Mouse (Mus musculus): ENCODE results near the gene Nit2. TPM values are rescaled to one million over a fixed set of nuclear protein-coding genes. Genes with fewer than 3 reads are reported as not detected.

Nit2 gene
- total and polyA plus RNA-seq, 3 experiments, result 59.4 to 93.3 (median 71.8) TPM

- no peak overlapping the region for H3K9ac ChIP-seq (ENCODE audit: insufficient read depth, low read depth)
- no peak for DNase-seq (ENCODE audit: extremely low read depth)
- H3K79me2 ChIP-seq (replicated peaks; ENCODE audit: control insufficient read depth, extremely low read depth, insufficient read depth, poor library complexity, severe bottlenecking), result no peaks in the 10 kb centered on the region
- TF ChIP-seq MEF2A (IDR thresholded peaks at IDR 0.05; ENCODE audit: borderline replicate concordance, low read depth, low read length), result no peak
- no peak for TF ChIP-seq JUND (conservative IDR thresholded peaks at IDR 0.05; ENCODE audit: low read depth, low read length)
- no peak for TF ChIP-seq MYC (IDR thresholded peaks at IDR 0.05; ENCODE audit: low read depth, low read length)
- no peak for TF ChIP-seq USF1 (IDR thresholded peaks at IDR 0.05; ENCODE audit: low read depth, low read length)
- no peak for TF ChIP-seq NELFE (IDR thresholded peaks at IDR 0.05; ENCODE audit: low read depth, low read length)
- no peak for TF ChIP-seq SMC3 (IDR thresholded peaks at IDR 0.05; ENCODE audit: low read depth, low read length)
- TF ChIP-seq RCOR1 (conservative IDR thresholded peaks at IDR 0.05; ENCODE audit: low read depth, low read length), result no peak
- TF ChIP-seq ETS1 (conservative IDR thresholded peaks at IDR 0.05; ENCODE audit: low read depth, low read length), result no peak
- no peak overlapping the region for H3K27ac ChIP-seq (ENCODE audit: insufficient read depth, low read depth)
- H3K36me3 ChIP-seq (replicated peaks in 1 of 2; ENCODE audit: control insufficient read depth in 1 of 2, insufficient read depth in 1 of 2, low read length in 1 of 2), result peaks cover 23 to 54% of the 10 kb centered on the region in 2 experiments
- H3K4me1 ChIP-seq (ENCODE audit: control insufficient read depth in 1 of 2, insufficient read depth in 2 of 2), result peaks cover 8 to 21% of the 10 kb centered on the region in 2 experiments
- H3K4me2 ChIP-seq (ENCODE audit: insufficient read depth, low read depth, poor library complexity, severe bottlenecking), result no peak overlapping the region
- H3K27me3 ChIP-seq (replicated peaks), result no peaks in the 10 kb centered on the region
- no peak overlapping the region for H3K4me3 ChIP-seq (replicated peaks in 1 of 3; ENCODE audit: low read depth in 2 of 3, low read length in 2 of 3, poor library complexity in 1 of 3)
- H3K9me3 ChIP-seq (replicated peaks; ENCODE audit: low read length), result peaks cover under 1% of the 10 kb centered on the region
- in situ Hi-C loops (cut with MboI; ENCODE audit: low pct_ligation_motif_present, low pct_unique_long_range_greater_than_20kb, low sequenced_read_pairs) (no loop called here), dilution Hi-C loops (cut with MboI; ENCODE audit: extremely low pct_ligation_motif_present, extremely low pct_unique_long_range_greater_than_20kb, low sequenced_read_pairs) (no loop called here)
Observed at GRCm38 (mm10) chr16:57171161-57171560, 4.0 kb upstream of the Nit2 start.

- no peaks in the 10 kb centered on the region for H3K27me3 ChIP-seq (replicated peaks)
- in situ Hi-C loops (cut with MboI; ENCODE audit: low pct_ligation_motif_present, low pct_unique_long_range_greater_than_20kb, low sequenced_read_pairs), result loop anchor here (5.0 kb wide), 1 partner anchor 46 kb away; the partner anchor contains the start of gene Tomm70a
- H3K9ac ChIP-seq (ENCODE audit: insufficient read depth, low read depth), result no peak overlapping the region
- DNase-seq (ENCODE audit: extremely low read depth), result no peak
- H3K4me2 ChIP-seq (ENCODE audit: insufficient read depth, low read depth, poor library complexity, severe bottlenecking), result no peak overlapping the region
- peaks cover 10% of the 10 kb centered on the region for H3K79me2 ChIP-seq (replicated peaks; ENCODE audit: control insufficient read depth, extremely low read depth, insufficient read depth, poor library complexity, severe bottlenecking)
- no peak overlapping the region for H3K27ac ChIP-seq (ENCODE audit: insufficient read depth, low read depth)
- TF ChIP-seq USF1 (IDR thresholded peaks at IDR 0.05; ENCODE audit: low read depth, low read length) (no peak), EP300 (IDR thresholded peaks at IDR 0.05; ENCODE audit: low read length) (no peak), RAD21 (IDR thresholded peaks at IDR 0.05; ENCODE audit: low read depth, low read length) (no peak), JUN (IDR thresholded peaks at IDR 0.05; ENCODE audit: insufficient read depth, low read depth, low read length) (no peak), MAZ (IDR thresholded peaks at IDR 0.05; ENCODE audit: low read depth, low read length) (no peak), IRF4 (IDR thresholded peaks at IDR 0.05; ENCODE audit: low read depth, low read length) (no peak), RCOR1 (conservative IDR thresholded peaks at IDR 0.05; ENCODE audit: low read depth, low read length) (no peak), ZNF384 (IDR thresholded peaks at IDR 0.05; ENCODE audit: low read depth, low read length) (no peak), MEF2A (IDR thresholded peaks at IDR 0.05; ENCODE audit: borderline replicate concordance, low read depth, low read length) (no peak), KAT2A (IDR thresholded peaks at IDR 0.05; ENCODE audit: insufficient replicate concordance, low read length) (no peak), ZKSCAN1 (IDR thresholded peaks at IDR 0.05; ENCODE audit: borderline replicate concordance, low read depth, low read length) (no peak), MXI1 (IDR thresholded peaks at IDR 0.05; ENCODE audit: low read depth, low read length) (no peak), HCFC1 (IDR thresholded peaks at IDR 0.05; ENCODE audit: low read depth, low read length) (no peak), NRF1 (IDR thresholded peaks at IDR 0.05; ENCODE audit: low read depth, low read length) (no peak), UBTF (IDR thresholded peaks at IDR 0.05; ENCODE audit: low read depth, low read length) (no peak)
- dilution Hi-C loops (cut with MboI; ENCODE audit: extremely low pct_ligation_motif_present, extremely low pct_unique_long_range_greater_than_20kb, low sequenced_read_pairs), result no loop called here
- no peak overlapping the region for H3K4me3 ChIP-seq (replicated peaks in 1 of 3; ENCODE audit: low read depth in 2 of 3, low read length in 2 of 3, poor library complexity in 1 of 3)
- peaks cover 22 to 63% of the 10 kb centered on the region in 2 experiments for H3K36me3 ChIP-seq (replicated peaks in 1 of 2; ENCODE audit: control insufficient read depth in 1 of 2, insufficient read depth in 1 of 2, low read length in 1 of 2)
- no peaks in the 10 kb centered on the region for H3K9me3 ChIP-seq (replicated peaks; ENCODE audit: low read length)
- H3K4me1 ChIP-seq (ENCODE audit: control insufficient read depth in 1 of 2, insufficient read depth in 2 of 2), result peaks cover 5 to 23% of the 10 kb centered on the region in 2 experiments
Observed at GRCm38 (mm10) chr16:57168236-57168635, 1.1 kb upstream of the Nit2 start.

Measured in CH12.LX (cell line).